Mouse (Mus musculus): Measurements from ENCODE around the gene Adrm1. TPM values are rescaled to one million over a fixed set of nuclear protein-coding genes. Genes with fewer than 3 reads are reported as not detected.

The Adrm1 gene
- polyA plus RNA-seq (2014; fragmentation: Illumina TruSeq; extraction: RNeasy Lipid Tissue Mini Kit (QIAGEN cat#74804); ENCODE audit: low read depth, low replicate concordance), result 99.2 TPM

DNA sequence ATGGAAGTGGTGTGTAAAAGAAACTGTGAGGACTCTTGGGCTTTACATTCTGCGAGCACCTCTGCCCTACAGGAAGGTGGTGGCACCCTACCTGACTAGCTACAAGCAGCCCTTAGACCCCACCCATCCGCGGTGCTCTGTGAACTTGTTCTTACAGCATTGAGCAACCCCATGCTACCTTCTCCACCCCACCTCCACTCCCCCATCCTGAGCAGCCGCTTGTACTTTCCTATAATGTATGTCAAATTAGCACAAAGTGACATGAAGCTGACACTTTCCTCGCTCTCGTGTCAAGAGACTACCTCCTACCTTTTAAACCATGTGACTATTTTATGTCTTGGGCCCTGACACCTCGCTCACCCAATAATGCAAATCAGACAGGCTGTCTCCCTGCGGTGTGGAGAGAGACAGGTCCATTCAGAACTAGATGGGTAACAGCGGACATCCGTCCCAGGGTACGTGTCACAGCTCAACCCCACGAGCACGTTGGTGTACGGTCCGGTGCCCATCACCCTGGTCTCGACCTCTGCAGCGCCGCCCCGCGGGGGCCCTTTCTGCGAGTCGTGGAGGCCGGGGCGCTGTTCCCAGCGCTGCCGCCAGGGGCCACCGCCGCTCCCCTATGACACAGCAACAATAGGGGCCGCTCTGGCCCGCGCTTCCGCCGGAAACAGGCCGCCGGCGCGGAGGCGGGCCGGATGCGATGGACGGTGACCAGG is at the start of gene Adrm1:
Gene Adrm1, plus strand, starts transcription at position 680 of the 716 bp plus-strand sequence.

Other genes starting within 250 kb of the Adrm1 start
- gene Taf4, start 194.8 kb upstream of the Adrm1 start, polyA plus RNA-seq (2014; fragmentation: Illumina TruSeq; extraction: RNeasy Lipid Tissue Mini Kit (QIAGEN cat#74804); ENCODE audit: low read depth, low replicate concordance), result 13.1 TPM
- 49.7 TPM for gene Lsm14b, start 146.5 kb upstream of the Adrm1 start, polyA plus RNA-seq (2014; fragmentation: Illumina TruSeq; extraction: RNeasy Lipid Tissue Mini Kit (QIAGEN cat#74804); ENCODE audit: low read depth, low replicate concordance)
- gene Psma7, start 129.1 kb upstream of the Adrm1 start, polyA plus RNA-seq (2014; fragmentation: Illumina TruSeq; extraction: RNeasy Lipid Tissue Mini Kit (QIAGEN cat#74804); ENCODE audit: low read depth, low replicate concordance), result 304 TPM
- gene Ss18l1, start 129.0 kb upstream of the Adrm1 start, polyA plus RNA-seq (2014; fragmentation: Illumina TruSeq; extraction: RNeasy Lipid Tissue Mini Kit (QIAGEN cat#74804); ENCODE audit: low read depth, low replicate concordance), result 39.0 TPM
- gene Mtg2, start 100.9 kb upstream of the Adrm1 start, polyA plus RNA-seq (2014; fragmentation: Illumina TruSeq; extraction: RNeasy Lipid Tissue Mini Kit (QIAGEN cat#74804); ENCODE audit: low read depth, low replicate concordance), result 18.5 TPM
- 1.1 TPM for gene Hrh3, start 67.0 kb upstream of the Adrm1 start, polyA plus RNA-seq (2014; fragmentation: Illumina TruSeq; extraction: RNeasy Lipid Tissue Mini Kit (QIAGEN cat#74804); ENCODE audit: low read depth, low replicate concordance)
- 72.2 TPM for gene Osbpl2, start 52.2 kb upstream of the Adrm1 start, polyA plus RNA-seq (2014; fragmentation: Illumina TruSeq; extraction: RNeasy Lipid Tissue Mini Kit (QIAGEN cat#74804); ENCODE audit: low read depth, low replicate concordance)
- gene Lama5, start 54.4 kb downstream of the Adrm1 start, polyA plus RNA-seq (2014; fragmentation: Illumina TruSeq; extraction: RNeasy Lipid Tissue Mini Kit (QIAGEN cat#74804); ENCODE audit: low read depth, low replicate concordance), result 42.4 TPM
- 1,482 TPM for gene Rps21, start 85.9 kb downstream of the Adrm1 start, polyA plus RNA-seq (2014; fragmentation: Illumina TruSeq; extraction: RNeasy Lipid Tissue Mini Kit (QIAGEN cat#74804); ENCODE audit: low read depth, low replicate concordance)
- 24.2 TPM for gene Cables2, start 102.0 kb downstream of the Adrm1 start, polyA plus RNA-seq (2014; fragmentation: Illumina TruSeq; extraction: RNeasy Lipid Tissue Mini Kit (QIAGEN cat#74804); ENCODE audit: low read depth, low replicate concordance)
- 2.6 TPM for gene Rbbp8nl, start 118.4 kb downstream of the Adrm1 start, polyA plus RNA-seq (2014; fragmentation: Illumina TruSeq; extraction: RNeasy Lipid Tissue Mini Kit (QIAGEN cat#74804); ENCODE audit: low read depth, low replicate concordance)
- 0.74 TPM for gene Gata5, start 163.2 kb downstream of the Adrm1 start, polyA plus RNA-seq (2014; fragmentation: Illumina TruSeq; extraction: RNeasy Lipid Tissue Mini Kit (QIAGEN cat#74804); ENCODE audit: low read depth, low replicate concordance)

Measured in adipose tissue, adult 10 weeks (tissue).